Mouse (Mus musculus) heart, adult 11 months (tissue): Measurements from ENCODE around the gene Agr3.

Source experiments
- DNase-seq: peaks from one replicate; pipeline ENCODE4 v3.0.0; 2022

The Agr3 gene

GRCm38 (mm10) chr12:35984743-35985142 lies 59.3 kb downstream of the Agr3 start:
- DNase-seq, result no peak

GRCm38 (mm10) chr12:35992711-35993110 lies 67.3 kb downstream of the Agr3 start, which contains the start of gene Agr2:
Agr2 (plus strand) TSS chr12:35992907.
- DNase-seq, result no peak

- DNase-seq, result no peak
Observed at GRCm38 (mm10) chr12:35993583-35993982, 68.2 kb downstream of the Agr3 start.

- no peak for DNase-seq
Observed at GRCm38 (mm10) chr12:35994098-35994497, 68.7 kb downstream of the Agr3 start.

- no peak for DNase-seq
Observed at GRCm38 (mm10) chr12:35995799-35996198, 70.4 kb downstream of the Agr3 start.
